Mouse (Mus musculus): Measurements from ENCODE around the gene Itgb6.

Gene Itgb6

DNA sequence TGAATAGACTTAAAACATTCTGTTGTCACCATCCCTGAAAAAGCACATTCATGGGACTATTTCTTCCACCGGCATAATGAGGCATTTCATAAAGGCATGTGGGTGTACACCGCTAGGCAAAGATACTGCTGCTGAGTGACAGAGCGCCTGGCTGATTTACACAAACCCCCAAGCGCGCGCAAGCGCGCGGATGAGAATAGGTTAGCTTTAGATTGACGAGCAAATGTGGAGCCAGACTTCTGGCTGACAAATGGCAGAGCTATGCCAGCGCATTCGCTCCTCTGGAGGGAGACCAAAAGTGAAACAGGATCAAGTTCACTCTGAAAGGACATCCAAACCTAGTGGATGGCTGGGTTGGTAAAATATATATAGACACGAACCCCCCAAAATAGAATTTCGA is at the start of gene Itgb6:
Itgb6 (minus strand) TSS at position 130 of the 400 bp plus-strand sequence.
- DNase-seq (ENCODE audit: low read depth, low spot score) = no peak

DNA sequence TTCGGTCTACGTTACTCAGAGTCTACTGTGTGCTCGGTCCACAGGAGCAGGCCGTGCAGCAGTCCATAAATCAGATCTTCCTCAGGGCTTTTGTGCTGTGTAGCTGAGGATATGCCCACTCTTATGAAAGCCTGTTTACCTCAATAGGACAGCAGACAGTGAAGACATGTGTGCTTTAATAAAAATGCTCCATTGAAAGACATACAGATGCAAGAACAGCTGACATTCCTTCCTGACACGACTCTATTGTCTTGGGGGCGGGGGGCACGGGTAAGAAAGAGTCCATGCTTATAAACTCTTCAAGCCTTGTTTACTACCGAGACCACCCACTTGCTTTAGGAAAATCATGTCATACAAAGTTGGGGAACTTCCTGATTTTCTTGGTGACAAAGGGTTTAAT is 44.0 kb upstream of the Itgb6 start:
- no peak for DNase-seq (ENCODE audit: low read depth, low spot score)

DNA sequence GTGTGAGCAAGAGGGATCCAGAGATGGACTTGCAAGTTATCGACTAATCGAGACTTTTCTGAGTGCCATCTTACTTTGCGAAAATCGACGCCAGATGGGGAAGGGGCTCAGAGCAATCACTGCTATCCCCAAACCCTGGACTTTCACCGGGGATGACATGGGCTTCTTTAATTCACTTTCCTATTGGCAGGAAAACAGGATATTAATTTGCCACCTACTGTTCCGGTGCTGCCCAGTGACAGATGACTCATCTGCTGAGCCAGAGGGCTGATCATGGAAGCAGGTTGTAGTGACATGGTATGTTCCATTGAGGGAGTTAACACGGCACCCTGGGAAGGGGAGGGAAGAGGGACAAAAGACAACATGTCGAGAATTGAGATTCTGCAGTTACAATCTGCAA is 33.8 kb upstream of the Itgb6 start:
- no peak for DNase-seq (ENCODE audit: low read depth, low spot score)

DNA sequence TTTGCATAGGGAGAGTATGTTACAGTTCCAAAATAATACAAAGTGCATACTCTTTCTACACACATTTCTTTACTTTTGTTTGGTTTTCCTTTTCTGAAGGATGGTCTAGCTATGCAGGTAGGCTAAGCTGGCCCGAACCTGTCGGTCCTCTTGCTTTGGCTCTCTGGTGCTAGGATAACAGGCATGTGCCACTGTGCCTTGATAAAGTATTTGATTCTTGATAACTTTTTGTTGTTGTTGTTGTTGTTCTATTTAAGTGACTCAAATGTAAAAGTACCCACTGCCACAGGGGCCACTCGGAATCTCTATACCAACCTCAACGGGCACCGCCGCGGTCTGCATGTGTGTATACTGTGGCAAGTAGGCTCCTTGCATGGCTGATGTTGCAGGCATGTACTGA is 32.7 kb upstream of the Itgb6 start:
- DNase-seq (ENCODE audit: low read depth, low spot score) = no peak

- no peak for DNase-seq (ENCODE audit: low read depth, low spot score)
Observed at GRCm38 (mm10) chr2:60751274-60751673, 28.8 kb upstream of the Itgb6 start.

- DNase-seq (ENCODE audit: low read depth, low spot score) = no peak
Observed at GRCm38 (mm10) chr2:60750591-60750990, 28.1 kb upstream of the Itgb6 start.

DNA sequence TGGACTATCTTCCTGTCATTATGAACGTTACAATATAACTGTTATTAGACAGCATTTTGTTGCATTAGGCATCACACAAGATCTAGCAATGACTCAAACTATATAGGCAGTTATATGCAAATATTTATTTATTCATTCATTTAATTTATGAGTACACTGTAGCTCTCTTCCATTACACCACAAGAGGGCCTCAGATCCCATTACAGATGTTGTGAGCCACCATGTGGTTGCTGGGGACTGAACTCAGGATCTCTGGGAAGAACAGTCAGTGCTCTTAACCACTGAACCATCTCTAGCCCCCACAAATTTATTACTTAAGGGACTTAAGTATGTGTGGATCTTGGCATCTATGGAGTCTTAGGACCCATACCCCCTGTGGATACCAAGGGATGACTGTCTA is 26.1 kb upstream of the Itgb6 start:
- peak; percentile 71 for DNase-seq (ENCODE audit: low read depth, low spot score)

- DNase-seq (ENCODE audit: low read depth, low spot score) = peak; percentile 97
Observed at GRCm38 (mm10) chr2:60747590-60747989, 25.1 kb upstream of the Itgb6 start.

DNA sequence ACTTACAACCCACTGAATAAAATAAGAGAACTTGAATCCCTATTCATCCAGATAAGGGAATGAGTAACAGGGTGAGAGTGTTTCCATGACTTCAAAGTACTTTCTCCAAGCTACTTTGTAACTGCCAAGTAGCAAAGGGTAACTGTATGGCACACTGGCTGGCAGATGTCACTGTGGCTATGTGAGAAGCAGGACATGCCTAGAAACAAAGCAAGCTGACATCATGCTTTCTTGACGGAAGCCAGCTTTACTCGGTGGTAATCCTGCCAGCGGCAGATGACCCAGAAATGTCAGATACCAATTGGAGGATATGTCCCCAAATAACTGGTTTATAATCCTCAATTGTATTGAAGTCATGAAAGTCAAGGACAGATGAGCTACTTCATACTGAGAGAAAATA is 22.2 kb upstream of the Itgb6 start:
- DNase-seq (ENCODE audit: low read depth, low spot score) = no peak

DNA sequence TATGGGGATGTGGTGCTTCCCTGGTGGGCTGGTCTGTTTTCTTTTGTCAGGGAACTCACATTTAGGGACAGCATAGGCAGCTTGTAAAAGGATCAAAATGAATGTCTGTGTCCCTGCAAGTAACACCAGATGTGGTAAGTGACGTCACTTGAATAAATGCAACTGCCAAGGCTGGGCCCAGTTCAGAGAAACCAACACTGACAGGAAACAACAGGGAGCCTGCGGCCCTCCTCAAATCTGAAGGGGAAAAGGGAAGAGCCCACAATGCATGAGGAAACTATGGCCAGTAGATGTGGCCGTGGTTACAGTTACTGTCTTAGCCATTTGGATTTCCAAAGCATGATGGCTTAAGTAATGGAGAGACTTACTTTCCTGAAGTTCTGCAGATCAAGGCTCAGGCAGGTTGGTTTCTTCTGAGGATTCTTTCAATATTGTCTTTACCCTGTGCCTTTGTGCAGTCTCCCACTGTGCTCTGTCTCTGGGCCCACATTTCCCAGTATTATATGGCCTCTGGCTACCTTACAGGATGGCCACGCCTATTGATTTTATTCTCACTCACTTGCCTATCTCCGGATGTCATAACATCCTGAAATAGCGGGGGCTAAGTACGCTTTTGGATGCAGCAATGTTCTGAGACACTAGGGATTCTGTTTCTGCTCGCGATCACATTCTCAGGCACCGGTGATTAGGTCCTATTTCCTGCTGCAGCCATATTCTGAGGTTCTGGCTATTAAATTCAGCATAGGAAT is 17.1 kb upstream of the Itgb6 start:
- DNase-seq (ENCODE audit: low read depth, low spot score) = no peak

- DNase-seq (ENCODE audit: low read depth, low spot score) = peak; percentile 24
Observed at GRCm38 (mm10) chr2:60730929-60731328, 8.5 kb upstream of the Itgb6 start.

- DNase-seq (ENCODE audit: low read depth, low spot score) = no peak
Observed at GRCm38 (mm10) chr2:60730024-60730423, 7.6 kb upstream of the Itgb6 start.

- DNase-seq (ENCODE audit: low read depth, low spot score) = no peak
Observed at GRCm38 (mm10) chr2:60728902-60729585, 6.6 kb upstream of the Itgb6 start.

GRCm38 (mm10) chr2:60724660-60725059 is 2.2 kb upstream of the Itgb6 start:
- no peak for DNase-seq (ENCODE audit: low read depth, low spot score)

DNA sequence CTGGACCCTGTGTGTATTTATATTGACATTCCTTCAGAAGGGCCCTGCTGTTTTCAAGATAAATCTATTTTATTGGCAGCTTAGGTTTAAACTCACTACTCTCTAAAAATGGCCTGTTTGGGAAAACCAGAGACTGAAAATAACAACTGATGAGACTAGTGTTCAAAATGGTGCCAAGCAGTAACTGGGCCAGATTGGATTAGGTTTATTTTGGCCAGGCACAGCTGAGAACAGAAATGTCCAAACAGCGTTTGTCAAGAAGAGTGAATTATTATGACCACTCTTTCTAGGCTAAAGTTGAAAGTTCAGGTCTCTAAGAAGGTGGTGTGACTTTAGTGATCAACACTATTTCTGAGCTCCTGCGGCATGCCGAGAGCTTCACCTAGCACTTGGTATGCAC is 524 bp upstream of the Itgb6 start:
- DNase-seq (ENCODE audit: low read depth, low spot score) = no peak

GRCm38 (mm10) chr2:60720906-60721305 is 1.5 kb downstream of the Itgb6 start:
- peak; percentile 71 for DNase-seq (ENCODE audit: low read depth, low spot score)

GRCm38 (mm10) chr2:60720205-60720604 is 2.2 kb downstream of the Itgb6 start:
- no peak for DNase-seq (ENCODE audit: low read depth, low spot score)

- DNase-seq (ENCODE audit: low read depth, low spot score) = no peak
Observed at GRCm38 (mm10) chr2:60717348-60717747, 5.1 kb downstream of the Itgb6 start.

DNA sequence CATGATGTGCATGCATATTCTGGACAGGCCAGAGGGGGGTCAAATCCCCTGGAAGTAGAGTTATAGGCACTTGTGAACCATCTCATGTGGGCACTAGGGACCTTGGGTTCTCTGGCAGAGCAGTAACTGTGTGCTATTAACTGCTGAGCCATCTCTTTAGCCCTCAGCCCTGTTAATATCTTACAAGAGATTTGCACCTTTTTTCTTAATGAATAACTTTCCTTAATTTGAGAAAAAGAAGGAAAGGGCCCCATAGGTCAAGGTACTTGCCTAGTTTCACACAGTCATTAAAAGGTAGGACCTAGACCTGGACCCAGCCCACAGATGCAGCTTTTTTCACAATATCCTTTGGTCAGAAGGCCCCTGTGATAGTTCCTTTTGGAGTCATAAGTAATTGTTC is 5.9 kb downstream of the Itgb6 start:
- DNase-seq (ENCODE audit: low read depth, low spot score) = no peak

- no peak for DNase-seq (ENCODE audit: low read depth, low spot score)
Observed at GRCm38 (mm10) chr2:60715771-60716170, 6.7 kb downstream of the Itgb6 start.

DNA sequence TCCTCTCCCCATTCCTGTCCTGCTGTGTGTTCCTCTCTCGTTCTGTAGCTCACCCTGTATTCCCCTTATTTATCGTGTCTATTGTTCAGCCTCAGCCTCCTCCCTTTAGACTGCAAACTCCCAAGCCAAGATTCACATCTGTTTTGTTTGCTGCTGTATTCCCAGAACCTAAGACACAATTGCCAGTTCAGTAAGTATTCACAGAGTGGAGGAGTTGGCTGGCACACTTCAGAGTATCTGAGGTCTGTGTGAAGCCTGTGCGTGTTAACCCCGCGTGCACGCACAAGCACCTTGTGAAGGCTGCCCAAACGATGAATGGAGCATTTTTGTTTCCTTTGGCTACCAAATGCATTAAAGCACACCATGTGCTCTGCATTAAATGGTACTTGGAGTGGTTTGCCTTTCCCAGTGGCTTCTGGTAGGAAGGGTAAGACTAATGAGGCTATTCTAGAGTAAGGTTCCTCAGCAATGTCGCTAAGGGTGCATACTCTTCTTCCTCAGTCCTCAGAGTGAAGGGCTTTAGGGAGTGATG is 7.4 kb downstream of the Itgb6 start:
- no peak for DNase-seq (ENCODE audit: low read depth, low spot score)

DNA sequence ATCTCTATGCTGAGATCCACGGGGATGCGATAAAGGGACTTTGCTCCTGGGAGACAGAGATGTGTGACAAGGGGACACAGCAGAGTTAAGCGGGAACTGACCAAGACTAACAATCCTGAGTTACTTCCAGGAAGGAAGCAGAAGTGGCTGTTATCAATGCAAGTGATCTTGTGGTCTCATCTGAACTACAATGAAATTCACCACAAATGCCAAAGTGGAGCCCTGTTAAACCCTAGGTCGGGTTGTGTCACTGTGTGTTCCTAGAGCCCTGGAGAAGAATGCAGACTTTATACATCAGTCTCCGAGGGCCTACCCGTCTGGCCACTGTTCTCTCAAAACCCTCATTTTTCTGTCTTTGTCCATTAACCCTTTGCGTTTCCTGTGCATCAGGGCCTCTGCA is 8.0 kb downstream of the Itgb6 start:
- DNase-seq (ENCODE audit: low read depth, low spot score) = no peak

GRCm38 (mm10) chr2:60713857-60714256 is 8.6 kb downstream of the Itgb6 start:
- DNase-seq (ENCODE audit: low read depth, low spot score) = no peak

Measured in 3T3-L1 (cell line).